In the genomic region with DNA sequence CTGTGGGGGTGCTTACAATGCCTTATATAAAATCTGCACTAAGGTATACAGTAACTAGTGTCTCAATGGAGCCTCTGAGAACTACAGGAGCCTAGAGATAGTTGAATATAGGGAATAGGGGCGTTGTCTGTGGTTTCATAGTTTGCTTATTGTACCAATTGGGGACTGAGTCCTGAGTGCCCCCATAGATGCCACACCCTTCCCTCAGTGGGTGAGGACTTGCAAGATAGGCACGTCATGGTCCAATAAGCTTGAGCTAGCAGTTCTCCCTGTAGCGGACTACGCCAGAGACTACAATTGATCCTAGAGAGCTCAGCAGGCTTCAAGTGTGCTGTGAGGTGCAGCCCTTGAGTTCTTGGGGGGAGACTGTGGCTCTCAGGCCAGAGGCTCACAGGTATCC, we compare ENCODE assay signal across 19 mouse cellular contexts. TPM values are rescaled to one million over a fixed set of nuclear protein-coding genes. Genes with fewer than 3 reads are reported as not detected.
"Had no signal": no experiment of that assay in that cellular context is flagged by ENCODE, and none has a peak within 500 bp of the region (broad histone marks: within the 10 kb centered on the region; RNA-seq: fewer than 3 reads in every experiment).

No protein-coding gene starts in this region.

- H3K36me3 ChIP-seq: intestine, embryonic 15.5 days; limb, embryonic 10.5 days; neural tube, embryonic 13.5 days had no signal

- H3K9me3 ChIP-seq: intestine, embryonic 15.5 days; limb, embryonic 10.5 days; neural tube, embryonic 13.5 days had no signal

- H3K9ac ChIP-seq: intestine, embryonic 15.5 days; neural tube, embryonic 13.5 days had no signal

- DNase-seq: kidney, adult 18-20 months; kidney, postnatal 10 days; lung, adult 2 months; lung, postnatal 36 days; thymus, adult 18-20 months; thymus, postnatal 25 days had no signal

- H3K4me1 ChIP-seq: intestine, embryonic 15.5 days had no signal

- ATAC-seq: intestine, embryonic 15.5 days; lung, postnatal 0 days; midbrain, embryonic 16.5 days had no signal

- H3K4me2 ChIP-seq: intestine, embryonic 15.5 days; midbrain, embryonic 11.5 days; neural tube, embryonic 13.5 days had no signal

- H3K27me3 ChIP-seq: intestine, embryonic 15.5 days had no signal

- H3K27ac ChIP-seq: intestine, embryonic 15.5 days; left cerebral cortex, adult 2 months; limb, embryonic 10.5 days; neural tube, embryonic 13.5 days; stomach, postnatal 0 days had no signal

- H3K4me3 ChIP-seq: intestine, embryonic 15.5 days; left cerebral cortex, adult 2 months; limb, embryonic 10.5 days; neural tube, embryonic 13.5 days had no signal

RNA-seq across cellular contexts. Expression of gene Utf1, which starts 11.9 kb away (rescaled TPM):
- total RNA-seq: layer of hippocampus, postnatal 25 days; left cerebral cortex, adult 2 months; left cerebral cortex, postnatal 14 days; megakaryocyte, adult 5-6 weeks had no signal
- polyA plus RNA-seq: intestine, embryonic 15.5 days; lung, adult 2 months; lung, postnatal 0 days; midbrain, embryonic 11.5 days; midbrain, embryonic 16.5 days; neural tube, embryonic 13.5 days; stomach, postnatal 0 days; urinary bladder, adult 2 months had no signal

RNA-seq across cellular contexts. Expression of gene 6430531B16Rik, which starts 23.1 kb away (rescaled TPM):
- polyA plus RNA-seq: large intestine, adult 2 months had no signal
